Mouse (Mus musculus): Measurements from ENCODE around the gene Lnx2.

Gene Lnx2

DNA sequence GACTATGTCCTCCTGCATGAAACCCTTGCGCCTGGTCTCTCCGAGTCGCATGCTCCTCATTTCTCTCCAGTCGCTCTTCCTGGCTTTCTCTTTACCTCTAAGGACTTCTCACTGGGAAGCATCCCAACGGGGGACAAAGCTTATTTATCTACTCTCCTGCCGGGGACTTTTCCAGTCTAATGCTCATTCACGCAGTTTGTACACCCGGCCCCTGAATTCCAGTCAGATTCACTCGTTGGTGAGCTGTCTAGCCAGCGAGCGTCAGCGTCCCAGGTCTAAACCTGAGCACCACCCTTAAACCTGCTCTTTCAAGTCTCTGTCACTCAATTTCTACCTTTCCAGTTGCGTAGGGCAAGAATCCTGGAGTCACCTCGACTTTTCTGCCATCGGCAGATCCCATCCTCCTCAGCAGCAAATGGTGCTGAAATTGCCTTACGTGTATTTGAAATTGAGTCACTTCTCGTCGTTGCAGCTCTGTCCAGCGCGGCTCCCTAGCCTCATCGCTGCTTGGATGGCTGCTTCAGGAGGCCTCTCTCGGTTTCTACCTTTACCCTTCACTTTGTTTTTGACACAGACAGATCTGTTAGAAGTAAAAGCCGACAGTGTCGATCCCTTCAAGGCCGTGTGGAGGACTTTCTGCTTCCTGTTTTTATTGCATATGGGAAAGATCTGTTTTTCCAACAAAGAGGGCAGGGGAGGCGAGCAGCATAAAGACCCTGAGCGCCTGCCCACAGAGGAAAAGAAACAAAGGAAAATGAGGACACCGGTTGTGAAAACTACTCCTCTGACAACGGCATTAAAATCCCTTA, 24.7 kb downstream of the Lnx2 start:
- DNase-seq (ENCODE audit: low spot score): no peak

DNA sequence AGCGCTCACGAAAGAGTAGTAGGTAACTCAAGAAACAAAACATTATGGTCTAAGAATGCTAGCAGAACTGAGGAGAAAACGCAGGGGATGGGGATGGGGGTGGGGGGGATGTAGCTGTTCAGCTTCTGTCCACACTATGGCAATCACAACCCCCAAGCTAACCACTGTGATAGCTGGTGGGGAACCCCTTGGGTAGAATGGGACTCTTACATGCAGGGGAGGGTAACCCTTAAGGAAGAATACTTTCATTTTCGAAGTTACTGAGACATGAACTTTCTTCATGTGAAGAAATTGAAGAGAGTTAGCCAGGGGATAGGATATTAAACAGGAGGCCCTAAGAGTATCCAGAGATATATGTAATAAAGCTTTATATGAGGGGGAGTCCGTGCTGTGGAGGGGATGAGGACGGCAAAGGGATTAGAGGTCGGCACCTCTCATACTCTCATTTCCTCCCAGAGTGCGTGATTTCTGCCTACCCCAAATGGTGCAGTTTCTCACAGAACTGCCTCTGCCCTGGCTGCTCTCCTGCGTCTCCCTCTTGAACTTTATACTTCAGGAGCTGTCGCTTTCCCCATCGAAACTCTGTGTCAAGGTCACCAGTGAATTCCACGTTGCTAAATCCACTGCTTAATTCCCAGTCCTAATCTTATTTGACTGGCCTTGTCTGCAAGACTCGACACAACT, 25.4 kb downstream of the Lnx2 start:
- DNase-seq (ENCODE audit: low spot score): no peak

DNA sequence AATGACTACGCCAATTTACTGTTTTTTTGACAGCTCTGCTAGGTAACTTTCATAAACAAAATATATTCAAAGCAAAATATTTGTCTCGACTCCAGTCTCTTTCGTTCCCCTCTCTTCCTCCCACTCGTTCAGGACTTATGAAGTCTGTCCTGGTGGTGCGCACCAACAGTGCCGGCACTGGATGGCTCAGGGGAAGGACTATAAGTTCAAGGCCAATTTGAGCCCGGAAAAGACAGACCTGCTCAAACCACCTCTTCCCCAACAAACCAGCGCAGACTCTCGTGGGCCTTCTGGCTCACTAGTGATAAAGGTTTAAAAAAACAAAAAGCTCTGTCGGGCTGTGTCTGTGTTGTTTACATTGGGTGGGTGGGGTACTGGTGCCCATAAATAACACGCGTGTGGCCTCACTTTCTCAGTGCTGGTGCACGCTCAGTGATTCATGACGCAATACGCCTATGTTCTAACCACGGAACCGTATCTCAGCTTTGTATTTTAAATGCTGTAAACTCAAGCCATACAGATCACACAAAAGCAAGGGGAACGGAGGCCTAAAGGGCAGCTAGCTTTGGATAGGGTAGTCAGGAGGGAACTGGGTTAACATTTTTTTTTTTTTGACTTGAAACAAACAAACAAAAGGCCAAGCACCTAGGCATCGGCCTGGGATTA, 26.7 kb downstream of the Lnx2 start:
- no peak for DNase-seq (ENCODE audit: low spot score)

DNA sequence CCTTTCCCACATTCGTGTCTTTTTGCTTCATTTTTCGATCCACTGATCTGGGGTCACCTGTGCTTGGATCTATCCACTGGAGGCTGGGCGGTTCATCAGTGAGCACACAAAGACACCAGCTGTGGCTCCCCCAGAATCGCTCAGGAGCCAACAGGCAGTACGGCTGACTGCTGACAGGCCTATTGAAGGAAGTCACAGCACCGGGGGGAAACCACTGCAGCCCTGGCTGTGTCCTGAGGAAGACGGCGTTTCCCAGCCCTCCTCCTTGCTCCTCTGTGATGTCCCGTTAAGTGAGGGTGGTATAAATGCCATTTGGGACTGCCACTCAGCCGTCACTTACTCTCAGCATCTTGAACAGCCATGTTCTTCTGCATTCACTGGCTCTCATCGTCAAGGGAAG, 30.5 kb downstream of the Lnx2 start:
- DNase-seq (ENCODE audit: low spot score): no peak

DNA sequence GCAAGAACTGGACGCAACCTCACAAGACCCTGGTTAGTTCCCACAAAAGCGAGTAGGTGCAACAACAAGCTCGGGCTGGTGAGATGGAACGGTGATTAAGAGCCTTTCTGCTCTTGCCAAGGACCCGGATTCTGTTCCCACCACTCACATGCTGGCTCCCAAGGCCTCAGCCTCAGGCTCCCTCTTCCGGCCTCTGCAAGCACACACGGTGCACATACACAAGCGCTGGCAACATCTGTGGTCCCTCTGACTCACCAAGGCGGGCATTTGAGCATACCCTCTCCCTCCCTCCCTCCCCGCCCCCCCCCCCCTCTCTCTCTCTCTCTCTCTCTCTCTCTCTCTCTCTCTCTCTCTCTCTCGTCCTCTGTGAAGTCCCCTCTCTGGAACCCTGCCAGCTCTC, 31.1 kb downstream of the Lnx2 start:
- DNase-seq (ENCODE audit: low spot score): no peak

DNA sequence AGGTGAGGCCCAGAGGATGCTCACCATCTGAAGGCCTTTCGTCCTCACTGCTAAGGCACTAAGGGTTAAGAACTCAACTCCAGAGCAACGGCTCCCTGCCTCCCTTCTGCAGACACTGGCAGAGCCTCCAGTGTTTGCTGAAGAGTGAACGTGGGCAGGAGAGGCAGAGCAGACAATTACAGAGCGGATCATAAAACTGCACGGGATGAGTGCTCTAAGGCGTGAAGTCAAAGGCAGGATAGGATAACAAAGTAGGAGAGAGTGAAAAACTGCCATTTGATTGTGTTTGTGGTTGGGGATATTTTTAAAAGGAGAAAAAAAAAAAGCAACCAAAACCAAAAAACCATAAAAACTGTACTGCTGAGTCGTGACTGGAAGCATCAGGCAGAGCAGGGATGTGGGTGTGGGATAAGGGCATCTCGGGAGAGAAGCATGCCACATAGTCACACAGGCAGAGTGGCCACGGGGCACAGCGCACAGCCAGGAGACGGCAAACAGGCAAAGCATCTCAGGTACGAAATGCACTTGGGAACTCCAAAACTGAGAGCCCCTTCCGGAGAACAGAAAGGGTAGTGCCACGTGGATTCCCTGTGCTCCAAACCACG, 33.0 kb downstream of the Lnx2 start:
- DNase-seq (ENCODE audit: low spot score): no peak

DNA sequence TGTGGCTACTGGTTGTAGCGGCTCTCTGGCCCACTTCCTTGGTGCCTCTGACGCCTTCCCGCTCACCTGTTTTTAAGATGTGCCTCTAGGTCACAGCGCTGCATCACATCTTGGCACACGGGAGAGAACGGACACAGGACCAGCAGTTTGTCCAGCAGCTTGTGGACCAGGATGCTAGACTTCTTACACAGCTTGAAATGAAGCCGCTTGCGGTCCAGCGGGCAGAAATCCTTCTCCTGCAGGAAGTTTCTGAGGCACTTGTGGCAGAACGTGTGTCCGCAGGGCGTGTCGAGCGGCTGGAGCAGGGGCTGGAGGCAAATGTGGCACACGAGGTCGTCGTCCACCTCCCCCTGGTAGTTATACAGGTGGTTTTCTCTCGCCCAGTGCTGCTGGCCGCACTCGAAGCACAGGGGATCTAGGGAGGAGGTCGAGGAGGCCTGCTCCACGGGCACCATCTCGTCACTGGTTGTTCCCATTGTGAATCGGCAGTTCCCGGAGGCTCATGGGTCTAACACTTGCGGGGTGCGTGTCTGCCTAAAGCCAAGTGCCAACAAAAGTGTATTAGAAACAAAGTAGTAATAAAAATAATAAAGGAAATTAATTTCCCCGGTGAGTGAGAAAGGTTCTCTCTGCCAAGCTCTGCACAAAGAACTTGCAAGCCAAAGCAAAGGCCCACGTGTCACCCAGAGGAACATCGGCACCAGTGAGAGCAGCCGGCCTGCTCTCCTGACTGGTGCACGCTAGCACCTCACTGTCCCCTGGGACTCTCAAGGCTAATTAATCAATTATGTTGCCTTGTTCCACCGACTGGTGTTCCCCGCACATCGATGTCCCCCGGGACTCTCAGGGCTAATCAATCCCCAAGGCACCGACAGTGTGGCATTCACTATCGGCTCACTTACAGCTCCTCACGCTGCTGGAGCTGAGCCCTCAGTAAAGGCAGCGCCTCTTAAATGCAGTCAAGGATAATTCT, 34.1 kb downstream of the Lnx2 start:
- no peak for DNase-seq (ENCODE audit: low spot score)

DNA sequence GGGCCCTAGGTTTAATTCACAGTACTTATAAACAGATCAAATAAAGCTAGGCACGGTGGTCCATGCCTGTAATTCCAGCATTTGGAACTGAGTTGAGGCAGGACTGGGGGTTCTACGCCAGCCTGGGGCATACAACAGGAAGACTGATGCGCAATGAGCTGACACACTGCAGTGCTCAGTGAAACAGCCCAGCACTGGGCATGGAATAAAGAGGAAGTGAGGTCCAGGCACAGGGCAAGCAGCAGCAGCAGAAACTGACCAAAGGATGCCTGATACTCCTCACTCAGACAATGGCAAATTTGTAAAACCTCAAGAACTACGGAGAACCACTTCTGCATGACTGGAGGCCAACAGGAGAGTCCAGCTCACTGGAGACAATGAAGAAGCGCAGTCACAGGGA, 37.0 kb downstream of the Lnx2 start:
- no peak for DNase-seq (ENCODE audit: low spot score)

DNA sequence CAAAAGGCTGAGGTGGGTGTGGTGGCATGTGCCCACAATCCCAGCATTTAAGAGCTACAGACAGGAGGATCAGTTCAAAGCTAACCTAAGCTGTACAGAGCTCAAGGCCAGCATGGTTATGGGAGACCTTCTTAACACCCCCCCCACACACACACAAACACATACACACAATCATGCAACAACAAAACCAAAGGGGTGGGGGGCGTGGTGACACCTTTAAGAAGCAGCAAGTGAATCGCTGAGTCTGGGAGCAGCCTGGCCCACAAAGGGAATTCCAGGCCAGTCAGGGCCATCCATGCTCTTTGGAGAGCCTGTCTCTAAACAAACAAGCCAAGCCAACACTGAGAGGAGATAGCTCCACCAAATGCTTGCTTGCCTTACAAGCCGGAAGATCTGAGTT, 38.8 kb downstream of the Lnx2 start:
- no peak for DNase-seq (ENCODE audit: low spot score)

DNA sequence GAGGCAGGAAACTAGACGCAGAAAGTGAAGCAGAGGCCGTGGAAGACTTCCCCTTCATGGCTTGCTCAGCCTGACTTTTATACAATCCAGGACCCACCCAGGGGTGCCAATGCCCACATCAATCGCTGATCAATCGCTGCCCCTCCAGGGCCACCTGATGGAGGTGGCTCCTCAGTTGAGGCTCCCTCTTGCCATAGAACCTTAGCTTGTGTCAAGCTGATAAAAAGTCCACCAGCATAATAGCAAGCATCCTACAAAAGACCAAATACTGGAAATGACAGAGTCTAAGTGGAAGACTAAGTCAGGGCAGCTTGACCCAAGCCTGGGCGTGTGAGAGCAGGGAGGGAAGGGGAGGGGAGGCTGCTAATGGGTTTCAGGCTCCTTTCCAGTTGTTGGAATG, 39.7 kb downstream of the Lnx2 start:
- no peak for DNase-seq (ENCODE audit: low spot score)

DNA sequence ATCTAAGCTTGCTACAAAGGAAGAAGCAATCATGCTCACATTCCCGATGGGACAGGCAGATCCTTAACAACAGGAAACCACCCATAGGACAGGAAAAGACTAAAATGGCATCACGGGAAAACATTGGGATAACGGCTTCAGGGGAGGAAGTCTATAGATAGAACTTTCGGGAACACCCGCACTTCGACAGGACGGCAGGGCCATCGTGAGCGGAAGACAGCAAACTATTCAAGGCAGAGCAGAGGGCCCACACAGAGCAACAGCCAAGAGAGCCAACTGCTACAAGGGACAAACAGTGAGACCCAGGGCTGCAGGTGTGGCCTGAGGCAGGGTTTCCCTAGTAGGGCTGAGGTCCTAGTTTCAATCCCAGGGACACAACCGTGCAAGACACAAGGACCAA, 40.4 kb downstream of the Lnx2 start:
- DNase-seq (ENCODE audit: low spot score): no peak

DNA sequence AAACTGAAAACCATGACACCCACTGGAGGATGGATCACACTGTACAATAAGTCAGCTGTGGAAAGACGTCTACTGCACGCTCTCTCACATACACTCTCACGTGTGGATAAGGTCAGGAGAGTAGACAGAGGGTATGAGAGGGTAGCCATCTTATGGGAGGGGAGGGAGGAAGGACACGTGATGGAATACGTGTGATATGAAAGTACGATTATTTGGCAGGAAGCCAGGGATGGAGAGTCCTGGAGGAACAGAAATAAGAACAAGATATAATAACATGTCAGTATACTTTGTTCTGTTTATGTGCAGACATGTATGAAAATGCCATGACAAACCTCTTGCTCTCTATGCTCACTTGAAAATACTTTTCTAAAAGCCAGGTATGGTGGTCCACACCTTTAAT, 41.1 kb downstream of the Lnx2 start:
- no peak for DNase-seq (ENCODE audit: low spot score)

DNA sequence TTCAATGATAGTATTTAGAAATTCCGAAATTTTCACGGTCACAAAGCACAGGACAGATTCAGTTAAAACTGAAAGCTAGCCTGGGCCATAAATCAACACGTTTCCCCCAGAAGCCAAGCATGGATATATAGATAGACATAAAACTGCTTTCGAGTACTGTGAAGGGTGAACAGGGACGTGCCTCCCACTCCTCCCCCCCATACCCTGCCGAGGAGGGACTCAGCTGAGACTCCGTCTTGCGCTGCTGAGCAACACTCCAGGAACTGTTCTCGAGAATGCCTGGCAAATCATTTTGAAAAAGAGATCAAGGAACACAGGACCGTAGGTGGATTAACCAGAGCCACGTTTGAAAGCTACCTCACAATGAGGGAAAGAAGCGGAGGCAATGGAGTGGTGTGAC, 42.1 kb downstream of the Lnx2 start:
- DNase-seq (ENCODE audit: low spot score): no peak

DNA sequence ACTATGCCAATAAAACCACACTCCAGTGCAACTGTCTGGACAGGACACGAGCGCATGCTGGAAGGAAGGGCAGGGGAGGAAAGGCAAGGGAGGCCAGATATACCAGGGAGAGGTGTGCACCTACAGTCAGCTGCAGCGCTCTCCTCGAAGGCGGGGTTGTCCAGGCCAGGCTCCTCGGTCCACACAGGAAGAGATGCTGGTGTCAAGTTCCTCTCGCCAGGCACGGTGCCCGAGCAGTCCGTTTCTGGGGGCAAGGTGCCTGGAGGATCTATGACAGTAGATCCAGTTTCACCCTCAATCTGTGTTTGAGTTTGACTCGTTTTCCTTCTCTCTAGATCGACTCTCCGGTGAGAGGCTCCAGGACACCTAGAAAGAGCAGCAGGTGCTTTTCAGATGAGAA, 43.2 kb downstream of the Lnx2 start:
- no peak for DNase-seq (ENCODE audit: low spot score)

DNA sequence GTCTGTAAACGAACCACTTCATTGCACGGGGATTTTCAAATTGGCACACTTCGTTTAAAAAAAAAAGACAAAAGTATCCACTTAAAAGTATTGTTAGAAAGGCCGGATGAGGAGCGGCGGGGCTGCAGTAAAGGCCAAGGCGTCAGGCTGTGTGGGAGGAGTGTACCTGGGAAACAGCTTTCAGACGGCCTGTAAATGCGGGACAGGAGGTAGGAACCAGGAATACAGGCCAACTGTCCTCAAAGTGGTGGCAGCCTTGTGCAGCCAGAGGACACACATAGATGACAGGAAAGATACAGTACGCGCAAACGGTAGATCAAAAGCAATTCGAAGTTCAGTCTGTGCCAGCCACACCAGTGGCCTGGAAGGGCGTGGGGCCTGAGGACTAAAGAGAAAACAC, 45.1 kb downstream of the Lnx2 start:
- no peak for DNase-seq (ENCODE audit: low spot score)

DNA sequence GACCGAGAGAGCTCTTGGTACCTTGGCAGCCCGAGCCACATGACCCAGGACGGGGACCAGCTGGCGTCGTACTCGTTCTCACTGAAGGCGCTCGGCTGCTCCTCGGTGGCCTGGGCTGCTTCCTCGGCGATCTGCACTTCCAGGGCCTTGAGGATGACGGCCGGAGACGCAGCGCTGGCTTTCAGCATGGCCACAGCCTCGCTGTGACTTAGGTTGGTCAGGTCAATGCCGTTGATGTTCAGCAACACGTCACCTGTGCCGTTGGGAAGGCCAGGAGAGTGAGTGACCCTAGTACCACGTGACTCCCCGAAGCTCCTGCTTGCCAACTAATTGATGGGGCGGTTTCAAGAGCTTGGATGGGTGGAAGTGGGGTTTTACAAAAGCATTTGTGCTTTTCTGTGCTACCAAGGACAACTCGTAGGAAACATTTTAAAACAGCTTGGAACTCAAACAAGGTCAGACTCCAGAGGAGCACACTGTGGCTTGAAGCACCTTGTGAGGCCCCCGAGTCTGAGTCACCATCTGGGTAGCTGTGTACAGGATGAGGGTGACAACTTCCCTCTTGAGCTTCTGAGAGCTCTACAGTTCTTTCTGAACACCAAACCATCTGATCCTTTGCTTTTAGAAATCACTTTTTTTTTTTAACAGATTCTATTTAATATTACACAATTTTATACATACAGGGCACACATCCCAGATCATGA, 51.9 kb downstream of the Lnx2 start:
- no peak for DNase-seq (ENCODE audit: low spot score)

DNA sequence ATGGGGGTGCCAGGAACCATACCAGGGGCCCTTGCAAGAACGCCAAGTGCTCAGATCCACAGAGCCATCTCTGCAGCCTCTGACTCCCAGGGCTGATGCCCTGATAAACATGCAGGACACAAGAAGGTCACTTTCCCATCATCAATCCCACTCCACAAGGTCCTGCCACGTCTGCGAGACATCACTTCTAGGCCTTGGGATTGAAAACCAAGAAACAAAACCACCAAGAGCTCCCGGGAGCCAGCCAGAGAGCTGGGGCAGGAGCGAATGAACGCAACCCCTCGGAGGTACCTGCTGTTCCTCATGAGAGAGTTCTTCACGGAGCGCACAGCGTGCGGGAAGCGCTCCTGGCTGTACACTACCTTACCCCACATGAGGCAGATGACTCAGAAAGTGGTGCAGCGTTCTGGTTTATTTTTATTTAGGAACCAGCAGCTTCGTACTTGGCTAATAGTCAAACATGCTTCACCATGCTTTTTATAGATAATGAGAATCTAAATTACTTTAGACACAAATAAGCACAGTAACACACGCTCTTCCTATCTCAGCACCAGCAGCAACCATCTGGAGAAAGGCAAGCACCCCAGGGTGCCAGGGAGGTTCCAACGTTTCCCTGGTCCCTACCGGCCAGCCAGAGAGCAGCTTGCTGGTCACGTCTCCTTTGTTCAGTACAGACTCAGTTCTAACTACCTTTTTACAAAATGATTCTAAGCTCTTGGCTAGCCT, 53.0 kb downstream of the Lnx2 start:
- DNase-seq (ENCODE audit: low spot score): no peak

DNA sequence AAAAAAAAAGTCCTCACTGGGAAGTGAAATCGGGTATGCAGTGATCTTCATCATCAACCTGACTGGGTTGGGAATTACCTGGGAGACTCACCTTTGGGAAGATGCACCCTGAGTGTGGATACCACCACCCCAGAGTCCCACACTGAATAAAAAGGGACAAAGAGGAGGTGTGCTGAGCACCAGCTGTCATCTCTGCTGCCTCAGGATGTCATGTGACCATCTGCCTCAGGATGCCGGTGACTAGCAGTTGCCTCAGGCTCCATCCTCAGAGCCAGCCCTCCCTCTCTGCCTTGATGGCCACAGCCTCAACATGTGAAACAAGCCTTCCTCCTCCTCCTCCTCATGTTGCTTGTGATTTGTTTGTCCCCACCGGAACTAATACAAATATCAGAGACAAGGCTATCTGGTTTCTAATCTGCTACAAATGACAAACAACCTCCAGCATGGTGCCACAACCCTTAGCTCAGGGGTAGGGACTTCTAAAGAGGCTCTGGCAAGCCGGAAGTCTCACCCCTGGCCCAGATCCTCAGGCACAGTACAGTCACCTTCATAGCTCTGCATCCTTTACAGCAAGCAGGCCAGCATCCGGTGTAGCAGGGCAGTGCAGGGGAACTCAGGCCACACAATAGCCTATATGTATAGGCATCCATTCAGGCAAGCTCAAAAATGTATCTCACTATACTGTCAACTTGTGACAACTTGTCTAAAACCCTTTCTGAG, 54.7 kb downstream of the Lnx2 start:
- no peak for DNase-seq (ENCODE audit: low spot score)

DNA sequence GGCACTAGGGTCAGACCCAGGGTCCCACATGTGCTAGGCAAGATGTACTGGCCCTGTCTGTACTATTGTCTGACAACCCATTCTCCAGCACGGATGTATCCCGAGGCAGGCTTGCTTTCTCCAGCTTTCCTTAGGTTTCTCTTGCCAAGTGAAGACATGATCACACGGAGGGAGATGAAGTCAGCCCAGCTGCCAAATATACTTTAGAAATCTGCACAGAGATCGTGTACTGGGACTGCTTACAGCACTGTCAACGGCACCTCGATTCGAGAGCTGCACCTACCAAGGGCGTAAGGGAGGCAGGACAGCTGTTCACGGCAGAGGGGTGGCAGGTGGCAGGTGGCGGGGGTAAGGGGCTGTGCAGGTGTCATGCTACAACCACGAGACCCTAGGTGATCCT, 55.8 kb downstream of the Lnx2 start:
- no peak for DNase-seq (ENCODE audit: low spot score)

DNA sequence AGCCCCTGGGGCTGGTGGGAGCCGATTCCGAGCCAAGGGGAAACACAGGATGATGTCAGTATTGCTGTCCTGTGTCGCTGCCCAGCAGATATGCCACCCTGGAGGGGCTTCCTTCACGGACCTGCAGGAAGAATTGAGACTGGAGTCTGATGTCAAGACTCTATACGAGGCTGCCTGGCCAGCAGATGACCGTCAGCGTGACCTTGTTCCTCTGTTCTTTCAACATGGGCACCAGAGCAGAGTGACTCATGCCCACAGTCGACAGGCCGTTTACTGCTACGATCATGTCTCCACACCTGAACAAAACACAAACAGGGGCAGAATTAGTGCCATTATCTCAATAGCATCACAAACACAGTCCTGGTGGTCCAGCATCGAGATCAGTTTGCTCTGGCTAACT, 57.6 kb downstream of the Lnx2 start:
- no peak for DNase-seq (ENCODE audit: low spot score)
